Mouse (Mus musculus): ENCODE results near the gene Rsbn1l.

- TF ChIP-seq CTCF (IDR thresholded peaks at IDR 0.05; ENCODE audit: control insufficient read depth, insufficient read depth, low read length) (no peak), POLR2A (IDR thresholded peaks at IDR 0.05; ENCODE audit: borderline replicate concordance, control insufficient read depth, low read depth, low read length) (no peak)
Measured at GRCm38 (mm10) chr5:20963295-20963694, 7.1 kb upstream of the Rsbn1l start.

Data from bone marrow, adult 2 months (tissue).